Mouse (Mus musculus) kidney, embryonic 14.5 days (tissue): ENCODE results near the gene Abhd2. TPM values are rescaled to one million over a fixed set of nuclear protein-coding genes. Genes with fewer than 3 reads are reported as not detected.

Experiments
- ATAC-seq: fragments of 200-750 bp; cut with Nextera tagmentation; 2 replicates; pipeline ENCODE4 v1.8.0; 2017; ENCODE audit warnings: moderate number of reproducible peaks, mild to moderate bottlenecking, moderate TSS enrichment, moderate library complexity; ENCODE audit not compliant: low FRiP score, low TSS enrichment
- H3K27ac ChIP-seq: fragments of 300-500 bp; sonication (generic); 2 replicates; pipeline ENCODE4 v1.5.1; 2014; ENCODE audit warnings: low read depth, mild to moderate bottlenecking, low read length, moderate library complexity, mixed read lengths
- H3K27me3 ChIP-seq: fragments of 300-500 bp; sonication (generic); 2 replicates; pipeline ENCODE4 v1.6.1; 2014; ENCODE audit warnings: mild to moderate bottlenecking, low read length; ENCODE audit not compliant: control insufficient read depth, insufficient read depth
- H3K36me3 ChIP-seq: fragments of 300-500 bp; sonication (generic); 2 replicates; pipeline ENCODE4 v1.6.1; 2014; ENCODE audit warnings: low read length, mixed read lengths; ENCODE audit not compliant: control insufficient read depth, insufficient read depth
- H3K4me1 ChIP-seq: fragments of 300-500 bp; sonication (generic); 2 replicates; pipeline ENCODE4 v1.6.1; 2014; ENCODE audit warnings: low read length, mixed read lengths; ENCODE audit not compliant: control insufficient read depth, insufficient read depth
- H3K4me2 ChIP-seq: fragments of 300-500 bp; sonication (generic); replicated peaks from 2 replicates; pipeline ENCODE4 v1.6.1; 2014; ENCODE audit warnings: low read depth, mild to moderate bottlenecking, low read length
- H3K4me3 ChIP-seq: fragments of 300-500 bp; sonication (generic); 2 replicates; pipeline ENCODE4 v1.5.1; 2014; ENCODE audit warnings: mild to moderate bottlenecking, low read length
- H3K9ac ChIP-seq: fragments of 300-500 bp; sonication (generic); 2 replicates; pipeline ENCODE4 v1.6.1; 2014; ENCODE audit warnings: low read depth, mild to moderate bottlenecking, low read length, moderate library complexity
- H3K9me3 ChIP-seq: fragments of 300-500 bp; sonication (generic); 2 replicates; pipeline ENCODE4 v1.6.1; 2016; ENCODE audit warnings: low read length; ENCODE audit not compliant: control insufficient read depth
- WGBS: fragments of 180-500 bp; shearing (Covaris S2); extraction: QIAGEN DNeasy Blood & Tissue Kit; methylation state at CpG from one replicate; pipeline ENCODE4 v1.1.7; 2014; 5-methylcytosine and 5-hydroxymethylcytosine counted together
- polyA plus RNA-seq: library from polyadenylated mRNA; unstranded; fragments of >200 nt; fragmentation: Nextera tagmentation; extraction: Ambion mirVana; gene quantifications from 2 replicates; pipeline ENCODE4 v1.2.1, GENCODE M21; 2014

The Abhd2 gene
- polyA plus RNA-seq, 1 experiment from 2014 or later: 12.6 TPM

DNA sequence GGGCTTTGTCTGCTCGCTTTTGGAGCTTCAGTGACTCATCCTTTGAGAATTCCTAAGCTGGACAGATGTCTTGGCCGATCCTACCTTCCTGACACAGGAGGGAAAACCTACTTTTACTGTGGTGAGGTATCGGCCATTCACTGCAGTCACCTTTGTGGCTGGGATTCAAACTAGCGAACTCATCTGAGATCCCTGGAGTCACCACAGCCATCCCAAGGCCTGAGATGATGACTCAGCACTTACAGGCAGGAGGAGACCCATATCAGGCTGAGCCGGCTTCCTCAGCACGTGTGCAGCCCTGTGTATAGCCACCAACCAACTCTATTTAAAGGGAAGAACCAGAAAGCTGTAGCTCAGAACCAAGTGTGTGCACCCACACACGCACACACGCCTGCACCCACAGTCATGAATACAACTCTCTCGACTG lies 2.0 kb upstream of the Abhd2 start:
- Histone ChIP-seq H3K27me3 (no peaks in the 10 kb centered on the region), H3K9me3 (no peaks in the 10 kb centered on the region), H3K4me2 (no peak overlapping the region), H3K4me3 (no peak overlapping the region), H3K36me3 (no peaks in the 10 kb centered on the region), H3K4me1 (peaks cover 32% of the 10 kb centered on the region), H3K27ac (no peak overlapping the region), H3K9ac (no peak overlapping the region)
- ATAC-seq: no peak
- 84% methylated on average over 9 of the region's 9 CpGs for WGBS

- Histone ChIP-seq H3K9ac (no peak overlapping the region), H3K27me3 (no peaks in the 10 kb centered on the region), H3K4me2 (peak overlapping the region; percentile 52), H3K9me3 (no peaks in the 10 kb centered on the region), H3K36me3 (no peaks in the 10 kb centered on the region), H3K4me1 (peaks cover 36% of the 10 kb centered on the region), H3K27ac (no peak overlapping the region), H3K4me3 (peak overlapping the region; percentile 35)
- ATAC-seq: no peak
- 70% methylated on average over 16 of the region's 16 CpGs for whole genome bisulfite sequencing
Measured at GRCm38 (mm10) chr7:79271861-79272788, 874 bp upstream of the Abhd2 start.

- Histone ChIP-seq H3K36me3 (no peaks in the 10 kb centered on the region), H3K9ac (peak overlapping the region; percentile 84), H3K4me1 (peaks cover 43% of the 10 kb centered on the region), H3K27ac (peak overlapping the region; percentile 59; the same call in 1 of the 2 replicates), H3K4me2 (peak overlapping the region; percentile 88), H3K9me3 (no peaks in the 10 kb centered on the region), H3K27me3 (no peaks in the 10 kb centered on the region), H3K4me3 (peak overlapping the region; percentile 87)
- no peak for ATAC-seq
- 14% methylated on average over 15 of the region's 15 CpGs for WGBS
Measured at GRCm38 (mm10) chr7:79273738-79274472, 906 bp downstream of the Abhd2 start.

- Histone ChIP-seq H3K4me1 (peaks cover 49% of the 10 kb centered on the region), H3K9me3 (no peaks in the 10 kb centered on the region), H3K36me3 (no peaks in the 10 kb centered on the region), H3K4me2 (peak overlapping the region; percentile 88), H3K27me3 (no peaks in the 10 kb centered on the region), H3K27ac (no peak overlapping the region), H3K9ac (peak overlapping the region; percentile 84; the same call in 1 of the 2 replicates), H3K4me3 (peak overlapping the region; percentile 87)
- ATAC-seq: no peak
- WGBS: 64% methylated on average over 8 of the region's 8 CpGs
Measured at GRCm38 (mm10) chr7:79274473-79275010, 1.5 kb downstream of the Abhd2 start.

GRCm38 (mm10) chr7:79275345-79275744 lies 2.3 kb downstream of the Abhd2 start:
- no peak for ATAC-seq
- Histone ChIP-seq H3K27ac (peak overlapping the region; percentile 1; the same call in 1 of the 2 replicates), H3K4me3 (peak overlapping the region; percentile 32; the same call in 1 of the 2 replicates), H3K9ac (peak overlapping the region; percentile 47), H3K9me3 (no peaks in the 10 kb centered on the region), H3K27me3 (no peaks in the 10 kb centered on the region), H3K4me1 (peaks cover 49% of the 10 kb centered on the region), H3K36me3 (no peaks in the 10 kb centered on the region), H3K4me2 (peak overlapping the region; percentile 88)
- 9% methylated on average over 11 of the region's 11 CpGs for WGBS

- H3K4me1 ChIP-seq: peaks cover 46% of the 10 kb centered on the region
Measured at GRCm38 (mm10) chr7:79278432-79278831, 5.4 kb downstream of the Abhd2 start.

DNA sequence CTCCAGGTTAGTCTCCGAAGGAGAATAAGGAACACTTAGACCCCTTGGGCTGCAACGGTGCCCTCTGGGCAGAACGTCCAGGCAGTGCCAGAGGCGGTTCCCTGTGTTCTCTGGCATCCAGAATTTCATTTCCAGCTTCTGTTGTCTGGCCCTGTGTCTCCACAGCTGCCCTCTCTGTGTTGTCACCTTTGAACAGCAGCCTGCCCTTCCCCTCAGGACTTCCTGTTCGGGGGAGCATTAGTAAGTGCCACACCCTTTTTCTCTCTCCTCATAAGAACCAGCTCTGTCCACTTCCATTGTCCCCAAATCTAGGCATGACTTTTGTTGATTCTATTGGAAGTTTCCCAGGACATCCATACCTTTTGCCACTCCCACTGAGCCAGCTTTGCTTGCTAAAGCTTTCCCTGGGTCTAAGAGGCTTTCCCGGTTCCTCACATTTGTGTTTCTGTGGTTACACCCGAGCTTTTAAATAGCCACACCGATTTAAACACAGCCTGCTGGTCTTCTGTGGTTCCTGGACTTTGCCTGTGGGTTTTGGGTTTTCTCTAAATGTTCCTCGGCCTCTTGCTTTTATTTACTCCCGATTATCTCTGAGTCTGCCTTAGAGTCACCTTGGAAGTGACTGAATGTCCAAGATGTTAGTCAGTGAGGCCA lies 6.5 kb downstream of the Abhd2 start:
- no peaks in the 10 kb centered on the region for H3K9me3 ChIP-seq
- no peak overlapping the region for H3K4me2 ChIP-seq
- H3K4me3 ChIP-seq: no peak overlapping the region
- H3K27me3 ChIP-seq: no peaks in the 10 kb centered on the region
- H3K36me3 ChIP-seq: no peaks in the 10 kb centered on the region
- H3K9ac ChIP-seq: no peak overlapping the region
- ATAC-seq: no peak
- H3K27ac ChIP-seq: no peak overlapping the region; the same call in 1 of the 2 replicates
- WGBS: 67% methylated on average over 10 of the region's 10 CpGs
- peaks cover 40% of the 10 kb centered on the region for H3K4me1 ChIP-seq

More at GRCm38 (mm10) chr7:79278432-79278831, 5.4 kb downstream of the Abhd2 start:
- H3K27ac ChIP-seq: no peak overlapping the region
- ATAC-seq: no peak
- no peak overlapping the region for H3K4me2 ChIP-seq
- no peaks in the 10 kb centered on the region for H3K27me3 ChIP-seq
- no peak overlapping the region for H3K9ac ChIP-seq
- no peaks in the 10 kb centered on the region for H3K36me3 ChIP-seq
- H3K9me3 ChIP-seq: no peaks in the 10 kb centered on the region
- no peak overlapping the region for H3K4me3 ChIP-seq
- 76% methylated on average over 13 of the region's 13 CpGs for WGBS

DNA sequence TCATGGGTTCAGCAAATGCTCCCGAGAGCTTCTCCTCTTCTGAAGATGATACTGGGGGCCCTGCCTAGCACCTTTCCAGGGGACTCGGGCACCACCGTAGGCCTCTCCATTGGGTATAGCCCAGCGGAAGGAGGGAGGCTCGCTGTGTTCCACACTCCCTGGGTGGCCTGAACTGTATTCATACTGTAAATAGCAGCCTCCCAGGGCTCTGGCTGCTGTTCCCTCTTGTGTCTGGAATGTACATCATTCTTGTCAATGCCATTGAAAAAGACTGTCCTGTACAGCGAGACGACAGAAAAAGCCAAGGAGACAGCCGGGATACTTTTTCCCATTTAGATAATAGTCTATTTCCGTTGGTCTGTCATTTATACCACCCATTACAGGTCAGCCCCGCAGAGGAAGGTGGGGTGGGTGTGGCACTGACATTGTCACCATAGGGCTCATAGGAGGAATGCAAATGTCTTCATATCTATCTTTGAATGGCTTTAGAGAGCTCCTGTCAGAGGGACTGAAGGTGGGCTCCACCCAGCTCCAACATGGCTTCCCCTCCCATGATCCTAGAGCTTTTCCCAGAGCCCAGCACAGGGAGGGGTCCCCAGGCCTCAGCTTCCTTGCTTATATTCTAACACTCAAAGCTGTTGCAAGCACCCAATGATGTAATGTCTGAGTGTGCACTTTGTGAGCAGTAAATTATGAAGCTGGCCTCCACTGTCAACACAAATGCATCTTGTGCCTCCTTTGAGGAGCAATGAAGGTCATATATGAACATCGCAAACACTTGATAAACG lies 10.1 kb downstream of the Abhd2 start:
- WGBS: 85% methylated on average over 12 of the region's 12 CpGs
- H3K27me3 ChIP-seq: no peaks in the 10 kb centered on the region
- H3K9me3 ChIP-seq: no peaks in the 10 kb centered on the region
- no peaks in the 10 kb centered on the region for H3K36me3 ChIP-seq
- no peak for ATAC-seq
- H3K27ac ChIP-seq: no peak overlapping the region
- H3K4me2 ChIP-seq: no peak overlapping the region
- no peak overlapping the region for H3K4me3 ChIP-seq
- H3K4me1 ChIP-seq: peaks cover 22% of the 10 kb centered on the region
- H3K9ac ChIP-seq: no peak overlapping the region
